13 mouse cellular contexts compared by ENCODE assay signal in the genomic region with DNA sequence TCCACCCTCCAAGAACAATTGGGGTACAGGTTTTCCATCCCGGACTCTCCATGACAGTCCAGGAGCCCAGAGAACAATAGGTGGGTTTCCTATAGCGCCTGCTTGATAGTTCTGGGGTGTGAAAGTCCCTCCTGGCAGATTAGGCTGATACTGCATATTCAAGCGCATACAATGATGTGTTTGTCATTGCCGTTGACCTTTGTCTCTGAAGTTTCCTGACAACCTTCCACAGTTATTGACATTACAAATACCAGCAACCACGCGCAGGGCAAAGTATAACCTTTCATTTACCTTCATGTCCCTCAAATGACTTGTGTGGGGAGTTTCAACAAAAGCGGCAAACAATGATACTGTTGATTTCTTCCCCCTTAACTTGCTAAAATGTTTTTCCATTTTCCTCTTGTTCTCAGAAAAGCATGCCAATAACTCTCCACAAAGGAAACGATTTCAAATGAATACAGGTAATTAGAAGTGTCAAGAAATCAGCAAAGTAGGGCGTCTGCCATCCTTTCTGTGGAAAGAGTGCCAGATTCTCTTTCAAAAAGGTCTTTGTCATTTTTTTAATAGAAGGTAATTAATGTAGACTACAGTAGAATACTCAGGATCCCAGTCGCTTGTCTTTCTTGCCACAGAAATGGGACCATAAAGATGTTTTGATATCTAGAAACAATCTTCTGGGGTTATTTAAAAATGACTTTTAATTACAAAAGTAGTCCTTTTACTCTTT.
DNase-seq lines count a peak whose midpoint lies in the region; ATAC-seq and TF ChIP-seq lines count a peak whose summit lies in the region.
"Had no signal": no experiment of that assay in that cellular context is flagged by ENCODE, and none has a peak within 500 bp of the region (broad histone marks: within the 10 kb centered on the region; RNA-seq: fewer than 3 reads in every experiment).

No protein-coding gene starts in this region.

- no peak overlapping the region for H3K9ac ChIP-seq in forebrain, embryonic 16.5 days (replicated peaks; ENCODE audit: low read depth, low read length)
- no peak overlapping the region for H3K9ac ChIP-seq in forebrain, embryonic 12.5 days
- no peak overlapping the region for H3K9ac ChIP-seq in liver, embryonic 13.5 days
- no peak overlapping the region for H3K9ac ChIP-seq in stomach, postnatal 0 days (ENCODE audit: low read length)
- H3K9ac ChIP-seq: neural tube, embryonic 13.5 days had no signal

- H3K36me3 ChIP-seq in forebrain, embryonic 16.5 days (ENCODE audit: control insufficient read depth, insufficient read depth) = no peaks in the 10 kb centered on the region
- no peaks in the 10 kb centered on the region for H3K36me3 ChIP-seq in forebrain, embryonic 12.5 days (replicated peaks)
- H3K36me3 ChIP-seq in embryonic facial prominence, embryonic 10.5 days (replicated peaks) = no peaks in the 10 kb centered on the region
- H3K36me3 ChIP-seq in liver, embryonic 13.5 days = no peaks in the 10 kb centered on the region
- no peaks in the 10 kb centered on the region for H3K36me3 ChIP-seq in stomach, postnatal 0 days (ENCODE audit: control insufficient read depth, insufficient read depth, low read length)
- H3K36me3 ChIP-seq: limb, embryonic 10.5 days; neural tube, embryonic 13.5 days had no signal

- TF ChIP-seq EP300 in stomach, postnatal 0 days (optimal IDR thresholded peaks at IDR 0.05) = no peak

- 27% methylated on average over 10 of the region's 10 CpGs for WGBS in forebrain, embryonic 16.5 days
- 43% methylated on average over 10 of the region's 10 CpGs for WGBS in forebrain, embryonic 12.5 days
- WGBS in embryonic facial prominence, embryonic 10.5 days = 36% methylated on average over 10 of the region's 10 CpGs
- 46% methylated on average over 10 of the region's 10 CpGs for WGBS in liver, embryonic 13.5 days (ENCODE audit: insufficient replicate concordance)
- WGBS in stomach, postnatal 0 days = 48% methylated on average over 10 of the region's 10 CpGs

- H3K9me3 ChIP-seq in forebrain, embryonic 16.5 days (ENCODE audit: control insufficient read depth, low read length) = no peaks in the 10 kb centered on the region
- no peaks in the 10 kb centered on the region for H3K9me3 ChIP-seq in forebrain, embryonic 12.5 days
- H3K9me3 ChIP-seq in embryonic facial prominence, embryonic 10.5 days = no peaks in the 10 kb centered on the region
- no peaks in the 10 kb centered on the region for H3K9me3 ChIP-seq in liver, embryonic 13.5 days (replicated peaks)
- H3K9me3 ChIP-seq in stomach, postnatal 0 days (ENCODE audit: control insufficient read depth, low read length) = no peaks in the 10 kb centered on the region
- H3K9me3 ChIP-seq: limb, embryonic 10.5 days; neural tube, embryonic 13.5 days had no signal

- 0 out of 2 replicates have a peak, but pooled peaks cover 2% of the 10 kb centered on the region for H3K4me1 ChIP-seq in forebrain, embryonic 16.5 days (replicated peaks; ENCODE audit: control insufficient read depth, insufficient read depth, low read length)
- peaks cover 4% of the 10 kb centered on the region; the same call in 1 of the 2 replicates for H3K4me1 ChIP-seq in forebrain, embryonic 12.5 days
- H3K4me1 ChIP-seq in embryonic facial prominence, embryonic 10.5 days = peaks cover 16% of the 10 kb centered on the region
- no peaks in the 10 kb centered on the region for H3K4me1 ChIP-seq in liver, embryonic 13.5 days (replicated peaks)
- no peaks in the 10 kb centered on the region for H3K4me1 ChIP-seq in stomach, postnatal 0 days (replicated peaks; ENCODE audit: control insufficient read depth, insufficient read depth)
- H3K4me1 ChIP-seq: neural tube, embryonic 13.5 days had no signal

- no peak for TF ChIP-seq CTCF in stomach, postnatal 0 days (IDR thresholded peaks at IDR 0.05; ENCODE audit: low read depth)

- peak; percentile 64 for ATAC-seq in forebrain, embryonic 16.5 days
- ATAC-seq in forebrain, embryonic 12.5 days (ENCODE audit: low FRiP score) = no peak
- peak; percentile 55 for ATAC-seq in liver, embryonic 13.5 days (ENCODE audit: low read depth)
- ATAC-seq in stomach, postnatal 0 days (ENCODE audit: low FRiP score, low TSS enrichment) = peak; percentile 90

- H3K27me3 ChIP-seq in forebrain, embryonic 16.5 days (replicated peaks; ENCODE audit: control insufficient read depth, insufficient read depth, low read length) = no peaks in the 10 kb centered on the region
- no peaks in the 10 kb centered on the region for H3K27me3 ChIP-seq in forebrain, embryonic 12.5 days
- H3K27me3 ChIP-seq in embryonic facial prominence, embryonic 10.5 days (replicated peaks; ENCODE audit: low read depth, poor library complexity, severe bottlenecking) = 0 out of 2 replicates have a peak, but pooled peaks cover 3% of the 10 kb centered on the region
- H3K27me3 ChIP-seq in liver, embryonic 13.5 days = no peaks in the 10 kb centered on the region
- H3K27me3 ChIP-seq in stomach, postnatal 0 days (ENCODE audit: control insufficient read depth, insufficient read depth, low read length) = no peaks in the 10 kb centered on the region

- no peak for DNase-seq in embryonic facial prominence, embryonic 10.5 days (ENCODE audit: low spot score)
- DNase-seq in liver, embryonic 13.5 days = no peak
- DNase-seq in stomach, postnatal 0 days (ENCODE audit: low spot score) = peak; percentile 57
- no peak for DNase-seq in gastrocnemius, adult 18-20 months (ENCODE audit: low spot score)
- DNase-seq in spleen, postnatal 36 days (ENCODE audit: low spot score in 2 of 2) = no peak
- DNase-seq: cerebellum, adult 18-20 months; kidney, postnatal 14 days; right cerebral cortex, postnatal 4 days; thymus, postnatal 14 days had no signal

- no peak overlapping the region for H3K4me3 ChIP-seq in forebrain, embryonic 16.5 days (replicated peaks; ENCODE audit: low read length)
- H3K4me3 ChIP-seq in forebrain, embryonic 12.5 days (replicated peaks) = no peak overlapping the region
- no peak overlapping the region for H3K4me3 ChIP-seq in embryonic facial prominence, embryonic 10.5 days
- H3K4me3 ChIP-seq in liver, embryonic 13.5 days (replicated peaks) = no peak overlapping the region
- no peak overlapping the region for H3K4me3 ChIP-seq in stomach, postnatal 0 days (ENCODE audit: low read depth, low read length)
- H3K4me3 ChIP-seq: limb, embryonic 10.5 days; neural tube, embryonic 13.5 days had no signal

- H3K27ac ChIP-seq in forebrain, embryonic 16.5 days (ENCODE audit: low read length) = no peak overlapping the region
- no peak overlapping the region for H3K27ac ChIP-seq in forebrain, embryonic 12.5 days
- H3K27ac ChIP-seq in embryonic facial prominence, embryonic 10.5 days (replicated peaks) = peak overlapping the region; percentile 48; the same call in 1 of the 2 replicates
- no peak overlapping the region for H3K27ac ChIP-seq in liver, embryonic 13.5 days
- H3K27ac ChIP-seq in stomach, postnatal 0 days (replicated peaks) = no peak overlapping the region
- H3K27ac ChIP-seq: limb, embryonic 10.5 days; neural tube, embryonic 13.5 days had no signal

- no peak overlapping the region for H3K4me2 ChIP-seq in forebrain, embryonic 16.5 days (ENCODE audit: low read length)
- H3K4me2 ChIP-seq in forebrain, embryonic 12.5 days = no peak overlapping the region
- no peak overlapping the region for H3K4me2 ChIP-seq in liver, embryonic 13.5 days
- peak overlapping the region; percentile 27; the same call in 1 of the 2 replicates for H3K4me2 ChIP-seq in stomach, postnatal 0 days (replicated peaks; ENCODE audit: low read depth)
- H3K4me2 ChIP-seq: neural tube, embryonic 13.5 days had no signal
